Mouse (Mus musculus) ZHBTc4 (cell line): Measurements from ENCODE around the gene Marc1.
A peak's percentile ranks its signal among the peaks of the same experiment; 100 is the strongest.

Experiments used
- DNase-seq: peaks from one replicate; pipeline ENCODE4 v3.0.0-alpha.2; 2011; ENCODE audit warnings: low read depth, low spot score

Marc1 gene

GRCm38 (mm10) chr1:184810780-184811575 is at the start of gene Marc1:
Gene Marc1, minus strand, starts transcription at chr1:184811313.
- peak; percentile 35 for DNase-seq

- no peak for DNase-seq
These were observed 49.2 kb upstream of the Marc1 start for GRCm38 (mm10) chr1:184860276-184860675.

GRCm38 (mm10) chr1:184858253-184858652 is 47.1 kb upstream of the Marc1 start:
- DNase-seq, result no peak

GRCm38 (mm10) chr1:184857216-184857615 is 46.1 kb upstream of the Marc1 start:
- DNase-seq, result no peak

GRCm38 (mm10) chr1:184853922-184854321 is 42.8 kb upstream of the Marc1 start:
- no peak for DNase-seq

- DNase-seq, result peak; percentile 88
These were observed 42.2 kb upstream of the Marc1 start for GRCm38 (mm10) chr1:184853339-184853738.

GRCm38 (mm10) chr1:184851741-184852618 is 40.9 kb upstream of the Marc1 start:
- DNase-seq, result peak; percentile 94

- DNase-seq, result no peak
These were observed 40.1 kb upstream of the Marc1 start for GRCm38 (mm10) chr1:184851166-184851565.

- DNase-seq, result no peak
These were observed 35.9 kb upstream of the Marc1 start for GRCm38 (mm10) chr1:184846973-184847372.

GRCm38 (mm10) chr1:184846092-184846750 is 35.1 kb upstream of the Marc1 start, which contains the start of gene Marc2:
Gene Marc2, minus strand, starts transcription at chr1:184846451.
- DNase-seq, result no peak

GRCm38 (mm10) chr1:184845111-184846071 is 34.3 kb upstream of the Marc1 start:
- peak; percentile 94 for DNase-seq

- no peak for DNase-seq
These were observed 33.4 kb upstream of the Marc1 start for GRCm38 (mm10) chr1:184844326-184845066.

GRCm38 (mm10) chr1:184837649-184838048 is 26.5 kb upstream of the Marc1 start:
- DNase-seq, result no peak

GRCm38 (mm10) chr1:184836350-184836749 is 25.2 kb upstream of the Marc1 start:
- peak; percentile 80 for DNase-seq

- DNase-seq, result no peak
These were observed 22.4 kb upstream of the Marc1 start for GRCm38 (mm10) chr1:184833499-184833898.

GRCm38 (mm10) chr1:184832211-184832610 is 21.1 kb upstream of the Marc1 start:
- peak; percentile 90 for DNase-seq

- peak; percentile 83 for DNase-seq
These were observed 18.8 kb upstream of the Marc1 start for GRCm38 (mm10) chr1:184829897-184830296.

GRCm38 (mm10) chr1:184827175-184827701 is 16.1 kb upstream of the Marc1 start:
- DNase-seq, result peak; percentile 93

GRCm38 (mm10) chr1:184825093-184825492 is 14.0 kb upstream of the Marc1 start:
- peak; percentile 78 for DNase-seq

- peak; percentile 97 for DNase-seq
These were observed 13.3 kb upstream of the Marc1 start for GRCm38 (mm10) chr1:184824439-184824851.
